Mouse (Mus musculus): ENCODE data around the gene Abhd17c. TPM values are rescaled to one million over a fixed set of nuclear protein-coding genes. Genes with fewer than 3 reads are reported as not detected.

Gene Abhd17c
- polyA plus RNA-seq, 1 experiment from 2014 or later = 34.1 TPM

DNA sequence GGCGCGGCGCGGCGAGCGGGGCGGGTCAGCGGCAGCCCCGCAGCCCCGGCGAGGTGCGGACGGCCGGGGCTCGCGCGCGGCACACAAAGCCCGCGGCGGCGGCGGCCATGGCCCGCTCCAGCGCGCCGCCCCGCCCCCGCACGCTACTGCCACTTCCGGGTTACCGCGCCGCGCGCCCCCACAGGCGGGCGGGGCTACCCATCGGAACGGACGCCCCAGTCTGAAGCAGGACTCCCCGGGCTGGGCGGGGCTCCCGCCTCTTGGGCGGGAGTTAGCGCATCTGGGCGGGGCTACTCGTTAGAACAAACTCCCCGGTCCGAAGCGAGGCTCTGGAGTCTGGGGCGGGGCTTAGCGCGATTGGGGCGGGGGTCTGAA, 254 bp upstream of the Abhd17c start:
- 0 out of 2 replicates have a peak, but pooled peaks cover 6% of the 10 kb centered on the region for H3K36me3 ChIP-seq
- peak overlapping the region; percentile 90 for H3K27ac ChIP-seq
- H3K9ac ChIP-seq = peak overlapping the region; percentile 89
- WGBS = 1% methylated on average over 34 of the region's 55 CpGs
- no peaks in the 10 kb centered on the region for H3K9me3 ChIP-seq
- H3K27me3 ChIP-seq = no peaks in the 10 kb centered on the region
- H3K4me2 ChIP-seq = peak overlapping the region; percentile 87
- H3K4me1 ChIP-seq = peaks cover 14% of the 10 kb centered on the region; the same call in 1 of the 2 replicates
- ATAC-seq (ENCODE audit: insufficient number of reproducible peaks, low FRiP score, low TSS enrichment, low read depth) = peak; percentile 94
- H3K4me3 ChIP-seq = peak overlapping the region; percentile 92

DNA sequence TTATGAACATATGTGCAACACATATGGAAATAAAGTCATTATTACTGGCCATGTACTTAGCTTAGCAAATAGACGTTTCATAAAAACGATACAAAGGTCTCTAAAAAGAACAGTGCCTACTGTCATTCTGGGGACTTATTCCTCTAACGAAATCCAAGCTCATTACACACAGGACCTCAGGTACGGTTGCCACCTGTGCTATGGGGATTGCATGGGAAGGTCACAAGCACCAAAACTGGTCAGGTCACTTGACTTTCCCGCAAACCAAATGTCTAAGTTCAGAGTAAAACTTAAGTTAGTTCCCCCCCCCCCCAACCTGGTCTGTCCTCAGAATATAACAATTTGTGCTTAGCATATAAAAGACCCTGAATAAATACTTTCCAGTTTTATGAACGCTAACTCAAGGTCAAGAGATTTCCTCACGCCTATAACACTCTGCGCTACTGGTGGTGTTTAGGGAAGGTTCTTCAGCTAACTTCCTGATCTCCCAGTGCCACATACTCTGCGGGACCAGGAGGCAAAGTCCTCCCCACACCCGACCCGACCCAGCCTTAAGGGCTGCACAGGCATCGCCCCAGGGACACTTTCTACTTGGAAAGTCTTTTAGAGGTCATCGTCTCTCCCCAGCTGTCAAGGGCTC, 1.2 kb downstream of the Abhd17c start:
- Histone ChIP-seq H3K9me3 (no peaks in the 10 kb centered on the region), H3K4me3 (peak overlapping the region; percentile 92), H3K27ac (peak overlapping the region; percentile 90; the same call in 1 of the 2 replicates), H3K9ac (peak overlapping the region; percentile 89), H3K4me2 (peak overlapping the region; percentile 87), H3K4me1 (peaks cover 14% of the 10 kb centered on the region; the same call in 1 of the 2 replicates), H3K36me3 (0 out of 2 replicates have a peak, but pooled peaks cover 6% of the 10 kb centered on the region), H3K27me3 (no peaks in the 10 kb centered on the region)
- no peak for ATAC-seq (ENCODE audit: insufficient number of reproducible peaks, low FRiP score, low TSS enrichment, low read depth)
- WGBS = 7% methylated on average over 13 of the region's 13 CpGs

DNA sequence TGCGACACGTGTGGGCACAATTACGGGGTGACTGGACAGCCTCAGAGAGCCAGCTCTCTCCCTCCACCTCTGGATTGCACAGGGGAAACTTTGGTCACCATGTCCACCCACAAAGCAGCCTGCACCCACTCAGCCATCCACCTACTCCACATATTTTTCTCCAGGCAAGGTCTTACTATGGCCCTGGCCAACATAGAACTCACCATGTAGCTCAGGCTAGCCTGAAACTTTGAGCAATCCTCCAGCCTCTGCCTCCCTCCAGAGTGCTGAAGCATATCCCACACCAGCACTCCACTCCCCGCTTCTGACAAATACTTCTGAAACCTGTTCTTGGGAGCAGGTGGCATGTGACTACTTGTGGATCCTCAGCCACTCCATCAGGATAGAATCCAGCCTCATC, 1.9 kb downstream of the Abhd17c start:
- ATAC-seq (ENCODE audit: insufficient number of reproducible peaks, low FRiP score, low TSS enrichment, low read depth) = no peak
- Histone ChIP-seq H3K4me2 (peak overlapping the region; percentile 87), H3K27me3 (no peaks in the 10 kb centered on the region), H3K27ac (no peak overlapping the region), H3K4me1 (peaks cover 14% of the 10 kb centered on the region; the same call in 1 of the 2 replicates), H3K4me3 (peak overlapping the region; percentile 92; the same call in 1 of the 2 replicates), H3K36me3 (0 out of 2 replicates have a peak, but pooled peaks cover 6% of the 10 kb centered on the region), H3K9me3 (no peaks in the 10 kb centered on the region), H3K9ac (no peak overlapping the region)
- 52% methylated on average over 4 of the region's 4 CpGs for WGBS

DNA sequence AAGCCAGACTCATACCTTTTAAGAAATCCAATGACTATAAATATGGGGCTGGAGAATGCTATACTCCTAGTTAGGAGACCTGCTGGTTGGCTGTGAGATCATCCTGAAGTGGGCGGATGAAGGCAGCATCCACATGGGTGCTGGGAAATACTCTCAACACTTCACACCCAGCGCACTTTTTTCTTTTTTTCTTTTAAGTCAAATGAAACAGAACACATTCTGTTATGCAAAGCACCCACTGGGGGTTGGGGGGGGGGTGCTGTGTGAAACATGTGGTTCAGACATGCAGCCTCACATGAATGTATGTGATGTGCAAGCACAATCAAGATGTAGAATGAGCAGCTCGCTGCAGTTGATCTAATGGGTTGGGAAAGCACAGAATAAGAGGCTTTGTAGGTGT, 2.8 kb downstream of the Abhd17c start:
- H3K4me2 ChIP-seq = no peak overlapping the region
- no peak overlapping the region for H3K4me3 ChIP-seq
- H3K27me3 ChIP-seq = no peaks in the 10 kb centered on the region
- no peak overlapping the region for H3K27ac ChIP-seq
- H3K4me1 ChIP-seq = peaks cover 18% of the 10 kb centered on the region
- H3K9me3 ChIP-seq = no peaks in the 10 kb centered on the region
- WGBS = 86% methylated on average over 3 of the region's 3 CpGs
- no peak overlapping the region for H3K9ac ChIP-seq
- 0 out of 2 replicates have a peak, but pooled peaks cover 6% of the 10 kb centered on the region for H3K36me3 ChIP-seq
- no peak for ATAC-seq (ENCODE audit: insufficient number of reproducible peaks, low FRiP score, low TSS enrichment, low read depth)

DNA sequence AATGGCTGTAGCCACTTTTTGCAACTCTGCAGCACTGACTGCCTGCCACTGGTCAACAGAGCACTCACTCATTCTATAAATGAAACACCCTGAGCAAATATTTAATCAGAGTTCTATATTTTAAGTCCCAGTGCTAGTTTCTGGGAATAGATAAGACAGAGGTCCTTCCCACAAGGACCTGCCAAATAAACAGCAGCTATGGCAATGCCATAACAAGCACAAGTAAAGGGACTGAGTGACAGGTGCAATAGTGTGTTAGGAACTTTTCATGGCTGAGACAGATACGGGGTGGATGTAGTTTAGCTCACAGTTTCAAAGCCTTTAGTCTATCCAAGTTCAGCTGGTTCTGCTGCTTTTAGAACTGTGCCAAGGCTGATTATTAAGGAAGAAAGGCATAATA, 3.9 kb downstream of the Abhd17c start:
- no peak overlapping the region for H3K27ac ChIP-seq
- H3K4me2 ChIP-seq = no peak overlapping the region
- 0 out of 2 replicates have a peak, but pooled peaks cover 6% of the 10 kb centered on the region for H3K36me3 ChIP-seq
- H3K4me1 ChIP-seq = peaks cover 28% of the 10 kb centered on the region
- H3K4me3 ChIP-seq = no peak overlapping the region
- no peaks in the 10 kb centered on the region for H3K27me3 ChIP-seq
- H3K9ac ChIP-seq = no peak overlapping the region
- WGBS = 96% methylated on average over 1 of the region's 1 CpGs
- no peaks in the 10 kb centered on the region for H3K9me3 ChIP-seq
- no peak for ATAC-seq (ENCODE audit: insufficient number of reproducible peaks, low FRiP score, low TSS enrichment, low read depth)

DNA sequence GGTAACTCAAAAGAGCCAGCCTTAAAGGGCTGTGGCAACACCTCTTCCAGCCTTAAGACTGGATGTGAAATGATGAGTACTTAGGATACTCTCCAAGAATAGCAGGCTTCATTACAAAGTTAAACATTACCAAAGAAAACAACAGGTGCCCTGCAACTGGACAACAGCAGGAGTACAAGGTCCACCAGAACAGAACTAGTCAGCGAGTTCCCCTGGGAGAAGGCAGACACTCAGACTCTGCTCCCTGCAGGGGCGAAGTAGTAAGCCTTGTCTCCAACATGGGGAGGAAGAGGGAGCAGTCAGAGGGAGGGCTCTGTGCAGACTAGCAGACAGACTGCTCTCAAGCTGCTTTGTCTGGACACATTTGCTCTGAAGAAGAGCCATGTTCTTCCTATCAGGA, 6.1 kb downstream of the Abhd17c start:
- WGBS = 66% methylated on average over 2 of the region's 2 CpGs
- 0 out of 2 replicates have a peak, but pooled peaks cover 6% of the 10 kb centered on the region for H3K36me3 ChIP-seq
- H3K9ac ChIP-seq = no peak overlapping the region
- H3K9me3 ChIP-seq = no peaks in the 10 kb centered on the region
- H3K27me3 ChIP-seq = no peaks in the 10 kb centered on the region
- no peak overlapping the region for H3K4me3 ChIP-seq
- no peak for ATAC-seq (ENCODE audit: insufficient number of reproducible peaks, low FRiP score, low TSS enrichment, low read depth)
- H3K27ac ChIP-seq = no peak overlapping the region
- H3K4me2 ChIP-seq = no peak overlapping the region
- peaks cover 24% of the 10 kb centered on the region for H3K4me1 ChIP-seq

DNA sequence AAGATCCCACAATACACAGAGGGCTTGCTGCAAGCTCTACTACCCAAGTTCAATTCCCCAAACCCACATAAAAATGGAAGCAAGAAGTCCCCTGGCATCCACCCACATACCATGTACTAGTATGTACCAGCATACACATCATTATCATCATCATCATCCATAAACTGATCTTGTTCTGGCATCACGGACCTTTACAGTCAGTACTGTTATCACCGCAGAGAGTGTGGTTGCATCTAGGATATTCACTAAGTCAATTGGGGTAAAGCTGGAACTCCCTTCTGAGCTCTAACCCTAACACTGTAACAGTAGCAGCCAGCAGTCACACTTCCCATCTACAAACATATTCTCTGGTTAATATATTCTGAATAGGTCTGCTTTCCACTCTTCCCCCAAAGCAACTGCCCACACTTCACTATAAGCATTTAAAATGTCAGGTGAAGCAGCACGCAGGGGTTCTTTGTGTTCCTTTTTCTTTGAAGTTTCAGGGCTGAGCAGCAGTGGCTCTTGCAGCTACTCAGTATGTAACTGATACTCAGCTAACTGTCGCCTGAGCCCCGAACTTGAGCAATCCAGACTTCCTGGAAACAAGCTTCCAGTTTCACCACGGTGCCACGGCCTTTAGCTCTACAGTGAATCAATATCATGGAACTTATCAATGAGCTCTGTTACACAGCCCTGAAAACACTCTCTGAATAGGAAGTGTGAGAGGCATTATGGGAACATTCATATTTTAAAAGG, 8.8 kb downstream of the Abhd17c start:
- Histone ChIP-seq H3K9ac (no peak overlapping the region), H3K4me2 (no peak overlapping the region), H3K27ac (no peak overlapping the region), H3K9me3 (no peaks in the 10 kb centered on the region), H3K4me3 (no peak overlapping the region), H3K4me1 (peaks cover 19% of the 10 kb centered on the region), H3K27me3 (no peaks in the 10 kb centered on the region), H3K36me3 (no peaks in the 10 kb centered on the region)
- 53% methylated on average over 7 of the region's 7 CpGs for WGBS
- no peak for ATAC-seq (ENCODE audit: insufficient number of reproducible peaks, low FRiP score, low TSS enrichment, low read depth)

DNA sequence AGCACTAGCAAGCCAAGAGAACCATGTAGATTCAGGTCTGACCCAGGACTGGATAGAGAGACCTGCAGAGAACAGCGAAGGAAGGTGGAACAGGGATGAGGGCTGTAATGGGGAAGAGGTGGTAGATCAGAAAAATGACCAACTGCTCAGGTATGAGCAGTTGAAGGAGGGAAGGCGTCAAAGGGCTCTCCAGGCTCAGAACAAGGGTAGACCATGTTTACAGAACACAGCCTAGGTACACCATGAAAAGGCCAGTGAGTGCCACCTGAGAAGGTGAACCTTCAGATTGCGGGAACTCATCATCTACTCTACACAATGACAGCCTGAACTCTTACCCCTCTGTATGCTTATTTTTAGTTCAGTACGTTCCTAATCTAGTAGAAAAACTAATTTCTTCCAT, 9.5 kb downstream of the Abhd17c start:
- Histone ChIP-seq H3K4me3 (no peak overlapping the region), H3K27me3 (no peaks in the 10 kb centered on the region), H3K4me2 (no peak overlapping the region), H3K27ac (no peak overlapping the region), H3K9ac (no peak overlapping the region), H3K4me1 (peaks cover 19% of the 10 kb centered on the region), H3K36me3 (no peaks in the 10 kb centered on the region), H3K9me3 (no peaks in the 10 kb centered on the region)
- 89% methylated on average over 4 of the region's 4 CpGs for WGBS
- no peak for ATAC-seq (ENCODE audit: insufficient number of reproducible peaks, low FRiP score, low TSS enrichment, low read depth)

DNA sequence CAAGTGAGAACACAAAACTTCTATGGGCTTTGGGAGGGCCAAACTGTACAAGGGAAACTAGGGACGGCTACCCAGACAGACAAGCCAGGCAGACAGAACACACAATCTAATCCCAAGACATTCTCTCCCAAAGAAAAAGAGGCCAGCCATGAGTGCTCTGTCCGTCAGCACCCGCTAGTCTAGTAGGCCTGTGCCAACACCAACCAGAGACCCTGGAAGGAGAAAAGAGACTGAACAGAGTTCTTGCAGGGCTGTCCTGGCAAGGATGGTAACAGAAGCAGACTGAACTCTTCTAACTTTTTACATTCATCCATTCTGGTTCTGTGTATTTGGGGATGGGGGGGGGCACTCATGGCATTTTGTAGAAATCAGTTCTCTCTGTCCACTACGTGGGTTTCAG, 12.1 kb downstream of the Abhd17c start:
- Histone ChIP-seq H3K4me1 (peaks cover 23% of the 10 kb centered on the region), H3K27ac (no peak overlapping the region), H3K4me3 (no peak overlapping the region), H3K4me2 (no peak overlapping the region), H3K36me3 (no peaks in the 10 kb centered on the region), H3K27me3 (no peaks in the 10 kb centered on the region), H3K9ac (no peak overlapping the region), H3K9me3 (no peaks in the 10 kb centered on the region)
- ATAC-seq (ENCODE audit: insufficient number of reproducible peaks, low FRiP score, low TSS enrichment, low read depth) = no peak
- 61% methylated on average over 4 of the region's 4 CpGs for WGBS

DNA sequence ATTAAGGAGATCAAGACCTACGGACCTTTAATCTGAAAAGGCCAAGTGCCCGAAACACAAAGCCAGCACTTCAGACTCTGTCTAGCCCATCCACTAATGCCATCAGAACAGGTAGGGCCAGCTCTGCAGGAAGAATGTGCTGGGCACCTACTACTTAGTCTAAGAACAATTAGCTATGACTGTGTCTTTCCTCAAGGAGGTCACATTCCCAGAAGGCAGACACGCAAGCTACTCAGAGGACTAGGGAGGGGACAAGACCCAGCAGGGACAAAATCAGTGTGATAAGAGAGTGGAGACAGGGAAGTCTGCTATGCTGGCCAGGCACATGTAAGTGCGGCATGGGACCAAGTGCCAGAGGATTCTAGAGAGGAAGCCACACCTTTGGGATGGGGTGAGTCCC, 13.0 kb downstream of the Abhd17c start:
- Histone ChIP-seq H3K9ac (no peak overlapping the region), H3K4me2 (no peak overlapping the region), H3K27me3 (no peaks in the 10 kb centered on the region), H3K4me3 (no peak overlapping the region), H3K9me3 (no peaks in the 10 kb centered on the region), H3K27ac (no peak overlapping the region), H3K36me3 (no peaks in the 10 kb centered on the region), H3K4me1 (peaks cover 17% of the 10 kb centered on the region)
- 77% methylated on average over 4 of the region's 4 CpGs for WGBS
- ATAC-seq (ENCODE audit: insufficient number of reproducible peaks, low FRiP score, low TSS enrichment, low read depth) = no peak

DNA sequence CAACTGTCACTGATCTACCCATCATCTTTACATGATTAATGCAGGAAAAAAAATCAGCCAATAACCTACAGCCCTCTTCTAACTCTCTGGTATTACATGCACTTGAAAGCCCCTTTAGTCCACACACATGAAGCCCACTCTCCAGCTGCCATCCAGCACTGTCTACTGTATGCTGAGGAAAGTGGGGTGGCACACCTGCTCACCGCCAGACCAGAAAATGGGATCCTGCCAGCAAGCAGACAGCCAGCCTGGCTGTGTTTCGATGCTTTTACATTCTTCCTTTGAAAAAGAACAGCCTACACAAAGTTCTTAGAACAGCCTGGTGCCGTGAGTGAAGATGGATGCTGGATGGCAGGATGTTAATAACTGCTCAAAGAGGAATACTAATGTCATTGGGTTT, 13.9 kb downstream of the Abhd17c start:
- H3K9me3 ChIP-seq = no peaks in the 10 kb centered on the region
- H3K27ac ChIP-seq = no peak overlapping the region
- no peaks in the 10 kb centered on the region for H3K27me3 ChIP-seq
- H3K4me3 ChIP-seq = no peak overlapping the region
- no peaks in the 10 kb centered on the region for H3K36me3 ChIP-seq
- no peak for ATAC-seq (ENCODE audit: insufficient number of reproducible peaks, low FRiP score, low TSS enrichment, low read depth)
- peaks cover 10% of the 10 kb centered on the region; the same call in 1 of the 2 replicates for H3K4me1 ChIP-seq
- no peak overlapping the region for H3K4me2 ChIP-seq
- 72% methylated on average over 3 of the region's 3 CpGs for WGBS
- H3K9ac ChIP-seq = no peak overlapping the region
